36 mouse cellular contexts compared by ENCODE assay signal in the genomic region with DNA sequence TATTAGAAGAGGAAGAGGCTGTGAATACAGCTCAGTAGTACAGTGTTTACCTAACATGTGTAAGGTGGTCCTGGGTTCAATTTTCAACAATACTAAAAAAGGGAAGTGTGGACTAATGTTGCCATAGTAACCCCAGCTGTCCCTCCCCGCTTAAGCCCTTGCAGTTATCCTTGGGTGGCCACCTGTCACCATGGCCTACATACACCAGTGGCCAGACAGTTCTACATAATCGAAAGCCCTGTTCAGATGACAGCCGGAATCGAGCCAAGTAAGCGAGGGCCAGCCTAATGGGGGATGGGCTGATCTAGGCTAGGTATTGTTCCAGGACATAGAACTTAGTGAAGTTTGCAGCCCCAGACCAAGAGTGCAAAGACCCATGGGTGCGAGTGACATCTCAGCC. TPM values are rescaled to one million over a fixed set of nuclear protein-coding genes. Genes with fewer than 3 reads are reported as not detected.
DNase-seq lines count a peak whose midpoint lies in the region; ATAC-seq lines count a peak whose summit lies in the region.
"Had no signal": no experiment of that assay in that cellular context is flagged by ENCODE, and none has a peak within 500 bp of the region (broad histone marks: within the 10 kb centered on the region; RNA-seq: fewer than 3 reads in every experiment).

No protein-coding gene starts in this region.

- DNase-seq in cerebellum, postnatal 10 days, result peak; percentile 36 to 42
- DNase-seq in A20 (ENCODE audit: low read depth, low spot score), result peak; percentile 89
- DNase-seq in brain, adult 2 months (ENCODE audit: low read depth, low spot score), result peak; percentile 23
- peak; percentile 78 for DNase-seq in retina, postnatal 1 day
- DNase-seq in hindbrain, embryonic 10.5 days (ENCODE audit: low spot score), result no peak
- DNase-seq in adrenal gland, postnatal 36 days, result no peak
- DNase-seq: adrenal gland, adult 2 months; forebrain, postnatal 0 days; gastrocnemius, postnatal 14 days; heart, adult 11 months; kidney, adult 8-10 months; kidney, postnatal 4 days; liver; lung, embryonic 14.5 days; lung, postnatal 14 days; right cerebral cortex, postnatal 14 days; thymus, postnatal 4 days had no signal

- no peak overlapping the region for H3K4me3 ChIP-seq in hindbrain, embryonic 10.5 days
- H3K4me3 ChIP-seq: embryonic facial prominence, embryonic 10.5 days; embryonic facial prominence, embryonic 15.5 days; forebrain, embryonic 12.5 days; heart, embryonic 10.5 days; heart, embryonic 15.5 days; hindbrain, embryonic 12.5 days; intestine, embryonic 15.5 days; midbrain, embryonic 10.5 days; midbrain, embryonic 15.5 days had no signal

- no peaks in the 10 kb centered on the region for H3K27me3 ChIP-seq in hindbrain, embryonic 10.5 days (ENCODE audit: insufficient read depth, poor library complexity, severe bottlenecking)
- H3K27me3 ChIP-seq: embryonic facial prominence, embryonic 15.5 days; forebrain, embryonic 12.5 days; heart, embryonic 15.5 days; hindbrain, embryonic 12.5 days; intestine, embryonic 15.5 days; midbrain, embryonic 15.5 days had no signal

- H3K4me1 ChIP-seq in hindbrain, embryonic 10.5 days (replicated peaks), result peaks cover 8% of the 10 kb centered on the region; the same call in 1 of the 2 replicates
- H3K4me1 ChIP-seq: embryonic facial prominence, embryonic 15.5 days; forebrain, embryonic 12.5 days; heart, embryonic 10.5 days; heart, embryonic 15.5 days; hindbrain, embryonic 12.5 days; intestine, embryonic 15.5 days; midbrain, embryonic 15.5 days had no signal

- H3K36me3 ChIP-seq in hindbrain, embryonic 10.5 days, result peaks cover 10% of the 10 kb centered on the region
- H3K36me3 ChIP-seq: heart, embryonic 15.5 days; hindbrain, embryonic 12.5 days; intestine, embryonic 15.5 days; midbrain, embryonic 15.5 days had no signal

- 83% methylated on average over 6 of the region's 6 CpGs for WGBS in hindbrain, embryonic 10.5 days

- no peak overlapping the region for H3K27ac ChIP-seq in hindbrain, embryonic 10.5 days
- H3K27ac ChIP-seq: embryonic facial prominence, embryonic 10.5 days; embryonic facial prominence, embryonic 15.5 days; forebrain, embryonic 12.5 days; heart, embryonic 10.5 days; heart, embryonic 15.5 days; hindbrain, embryonic 12.5 days; hindbrain, postnatal 0 days; intestine, embryonic 15.5 days; kidney, postnatal 0 days; liver, embryonic 14.5 days; midbrain, embryonic 10.5 days; midbrain, embryonic 15.5 days had no signal

- ATAC-seq in cerebellum, adult (ENCODE audit: insufficient number of reproducible peaks, low FRiP score, low TSS enrichment), result no peak
- ATAC-seq: activated CD4-positive, CD25-positive, alpha-beta regulatory T cell, adult 4 months; forebrain, postnatal 0 days; hindbrain, postnatal 0 days; intestine, embryonic 15.5 days; midbrain, embryonic 15.5 days had no signal

- H3K9me3 ChIP-seq in hindbrain, embryonic 10.5 days, result no peaks in the 10 kb centered on the region
- H3K9me3 ChIP-seq: embryonic facial prominence, embryonic 10.5 days; embryonic facial prominence, embryonic 15.5 days; forebrain, embryonic 12.5 days; heart, embryonic 10.5 days; heart, embryonic 15.5 days; hindbrain, embryonic 12.5 days; intestine, embryonic 15.5 days; midbrain, embryonic 10.5 days; midbrain, embryonic 15.5 days had no signal

RNA-seq across cellular contexts. Expression of a gene that starts 9.5 kb away (rescaled TPM):
- 0.51 and 1.8 TPM in 2 replicates for polyA plus RNA-seq in hindbrain, embryonic 10.5 days (2016; fragmentation: Nextera tagmentation; extraction: Ambion mirVana)
- not detected for total RNA-seq in adrenal gland, postnatal 36 days (2021)
- total RNA-seq: adrenal gland, adult 2 months; adrenal gland, postnatal 4 days; gastrocnemius, postnatal 14 days; heart, postnatal 25 days; left cerebral cortex, postnatal 36 days; megakaryocyte progenitor cell, adult 5-6 weeks had no signal
- polyA plus RNA-seq: activated CD4-positive, CD25-positive, alpha-beta regulatory T cell, adult 4 months; adrenal gland, adult 2 months; intestine, embryonic 15.5 days; small intestine, adult 2 months had no signal

RNA-seq across cellular contexts. Expression of a gene that starts 9.8 kb away (rescaled TPM):
- 10.4 and 11.1 TPM in 2 replicates for polyA plus RNA-seq in hindbrain, embryonic 10.5 days (2016; fragmentation: Nextera tagmentation; extraction: Ambion mirVana)
- total RNA-seq in adrenal gland, postnatal 36 days (2021), result 10 to 100 TPM; 23.7 to 24.0 TPM

RNA-seq across cellular contexts. Expression of a gene that starts 16.1 kb away (rescaled TPM):
- 55.2 and 58.1 TPM in 2 replicates for polyA plus RNA-seq in hindbrain, embryonic 10.5 days (2016; fragmentation: Nextera tagmentation; extraction: Ambion mirVana)
- total RNA-seq in adrenal gland, postnatal 36 days (2021), result 1 to 10 TPM; 4.3 to 9.6 TPM

RNA-seq across cellular contexts. Expression of a gene that starts 17.9 kb away (rescaled TPM):
- polyA plus RNA-seq in hindbrain, embryonic 10.5 days (2016; fragmentation: Nextera tagmentation; extraction: Ambion mirVana), result 78.3 and 83.5 TPM in 2 replicates
- total RNA-seq in adrenal gland, postnatal 36 days (2021), result 10 to 100 TPM; 40.0 to 41.1 TPM

RNA-seq across cellular contexts. Expression of a gene that starts 23.4 kb away (rescaled TPM):
- 364 and 407 TPM in 2 replicates for polyA plus RNA-seq in hindbrain, embryonic 10.5 days (2016; fragmentation: Nextera tagmentation; extraction: Ambion mirVana)
- 10 to 100 TPM; 43.2 to 43.8 TPM for total RNA-seq in adrenal gland, postnatal 36 days (2021)

Comparison
In these comparisons a context has a peak if more than half of its experiments do, and no peak if none do; other contexts are left out.
1. DNase-seq: peak in cerebellum, postnatal 10 days (2 of 2), A20 (single experiment), brain, adult 2 months (single experiment) and retina, postnatal 1 day (single experiment); none in hindbrain, embryonic 10.5 days (single experiment) and adrenal gland, postnatal 36 days (0 of 2).